Mouse (Mus musculus): ENCODE measurements around the gene Cnpy1. TPM values are rescaled to one million over a fixed set of nuclear protein-coding genes. Genes with fewer than 3 reads are reported as not detected.

Gene Cnpy1
- polyA plus RNA-seq, 1 experiment: not detected

DNA sequence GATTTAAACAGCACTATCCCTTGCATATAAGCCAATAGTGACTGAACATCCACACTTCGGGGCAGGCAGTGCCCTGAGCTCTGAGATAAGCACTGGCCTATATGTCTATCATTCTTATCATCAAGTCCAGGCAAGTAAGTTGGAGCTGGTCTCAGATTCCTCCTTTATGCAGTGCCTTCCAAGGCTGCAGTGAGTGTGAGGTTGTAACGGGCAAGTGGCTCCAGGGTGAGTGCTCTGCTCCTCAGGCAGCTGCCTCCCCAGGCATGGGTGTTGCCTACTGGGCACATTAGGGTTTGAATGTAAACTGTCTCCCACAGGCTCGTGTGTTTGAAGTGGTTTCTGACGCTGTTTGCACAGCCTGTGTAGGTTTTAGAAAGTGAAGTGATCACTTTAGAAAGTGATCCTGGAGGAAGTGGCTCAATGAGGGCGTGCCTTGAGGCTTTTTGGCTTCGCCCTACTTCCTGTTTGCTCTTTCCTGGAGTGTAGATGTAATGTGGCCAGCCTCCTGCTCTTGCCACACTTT is 23.9 kb upstream of the Cnpy1 start:
- TF ChIP-seq CTCF (IDR thresholded peaks at IDR 0.05; ENCODE audit: control insufficient read depth, insufficient read depth, low read length) (no peak), POLR2A (IDR thresholded peaks at IDR 0.05; ENCODE audit: borderline replicate concordance, control insufficient read depth, low read depth, low read length) (no peak)
- peak overlapping the region; percentile 46 for H3K4me3 ChIP-seq (replicated peaks; ENCODE audit: control insufficient read depth, low read depth, low read length)
- 7% methylated on average over 6 of the region's 6 CpGs for WGBS
- peaks cover 11% of the 10 kb centered on the region; the same call in 1 of the 2 replicates for H3K4me1 ChIP-seq (ENCODE audit: control insufficient read depth, insufficient read depth, low read length)
- H3K27ac ChIP-seq (ENCODE audit: control insufficient read depth, insufficient read depth, low read depth, low read length, poor library complexity): peak overlapping the region; percentile 91

DNA sequence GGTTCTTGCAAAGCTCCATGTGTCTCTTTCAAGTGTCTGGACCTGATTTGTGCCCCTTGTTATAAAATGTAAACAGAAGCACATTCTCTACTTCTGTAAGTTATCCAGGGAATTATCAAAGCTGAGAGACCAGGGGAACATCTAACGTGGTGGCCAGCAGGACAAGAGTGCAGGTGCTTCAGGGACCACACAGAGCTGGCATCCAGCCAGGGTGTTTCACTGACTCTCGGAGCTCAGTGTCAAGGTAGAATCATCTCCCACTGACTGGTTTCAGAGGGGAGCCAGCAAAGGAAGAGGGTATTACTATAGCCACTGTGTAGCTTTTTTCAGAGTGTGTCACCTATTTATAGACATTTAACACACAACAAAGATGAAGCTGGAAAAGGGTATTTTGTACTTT is 22.0 kb upstream of the Cnpy1 start:
- Histone ChIP-seq H3K27ac (ENCODE audit: control insufficient read depth, insufficient read depth, low read depth, low read length, poor library complexity) (no peak overlapping the region), H3K4me1 (ENCODE audit: control insufficient read depth, insufficient read depth, low read length) (peaks cover 11% of the 10 kb centered on the region; the same call in 1 of the 2 replicates), H3K4me3 (replicated peaks; ENCODE audit: control insufficient read depth, low read depth, low read length) (no peak overlapping the region)
- 48% methylated on average over 2 of the region's 2 CpGs for WGBS
- no peak for TF ChIP-seq POLR2A (IDR thresholded peaks at IDR 0.05; ENCODE audit: borderline replicate concordance, control insufficient read depth, low read depth, low read length)
- no peak for TF ChIP-seq CTCF (IDR thresholded peaks at IDR 0.05; ENCODE audit: control insufficient read depth, insufficient read depth, low read length)

DNA sequence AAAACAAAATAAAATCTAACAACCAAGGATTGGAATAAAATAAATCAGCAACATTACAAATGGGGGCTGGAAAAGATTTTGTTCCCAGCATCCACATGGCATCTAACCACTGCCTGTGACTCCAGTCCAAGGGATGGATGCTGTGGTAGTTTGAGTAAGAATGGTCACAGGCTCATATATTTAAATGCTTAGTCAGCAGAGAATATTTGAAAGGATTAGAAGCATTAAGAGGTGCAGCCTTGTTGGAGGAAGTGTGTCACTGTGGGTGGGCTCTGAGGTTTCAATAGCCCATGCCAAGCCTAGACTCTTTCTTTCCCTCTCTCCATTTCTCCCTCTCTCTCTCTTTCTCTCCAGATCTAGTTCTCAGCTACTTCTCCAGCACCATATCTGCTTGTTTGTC is 20.0 kb upstream of the Cnpy1 start:
- TF ChIP-seq CTCF (IDR thresholded peaks at IDR 0.05; ENCODE audit: control insufficient read depth, insufficient read depth, low read length) (no peak), POLR2A (IDR thresholded peaks at IDR 0.05; ENCODE audit: borderline replicate concordance, control insufficient read depth, low read depth, low read length) (no peak)
- H3K4me3 ChIP-seq (replicated peaks; ENCODE audit: control insufficient read depth, low read depth, low read length): no peak overlapping the region

DNA sequence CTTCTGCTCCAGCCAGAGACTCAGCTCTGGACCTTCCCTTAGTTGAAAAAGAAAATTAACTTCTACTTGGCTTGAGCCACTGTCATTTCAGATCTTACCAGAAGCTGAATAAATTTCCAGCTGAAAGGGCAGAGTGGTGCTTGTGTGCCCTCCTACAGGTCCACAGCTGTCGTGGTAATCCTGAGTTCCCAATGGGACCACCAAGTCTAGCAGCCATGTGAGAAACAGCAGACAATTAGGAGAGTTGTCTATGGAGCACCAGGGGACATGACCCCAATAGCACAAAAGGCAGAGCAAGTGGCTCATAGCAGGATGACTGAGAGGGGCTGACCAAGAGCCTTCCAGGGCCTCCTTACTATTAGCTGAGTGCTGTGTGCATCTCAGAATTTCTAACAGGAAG is 18.2 kb upstream of the Cnpy1 start:
- TF ChIP-seq POLR2A (IDR thresholded peaks at IDR 0.05; ENCODE audit: borderline replicate concordance, control insufficient read depth, low read depth, low read length) (no peak), CTCF (IDR thresholded peaks at IDR 0.05; ENCODE audit: control insufficient read depth, insufficient read depth, low read length) (no peak)
- no peak overlapping the region for H3K27ac ChIP-seq (ENCODE audit: control insufficient read depth, insufficient read depth, low read depth, low read length, poor library complexity)
- WGBS: 75% methylated on average over 1 of the region's 1 CpGs
- no peaks in the 10 kb centered on the region; the same call in 1 of the 2 replicates for H3K4me1 ChIP-seq (ENCODE audit: control insufficient read depth, insufficient read depth, low read length)
- no peak overlapping the region for H3K4me3 ChIP-seq (replicated peaks; ENCODE audit: control insufficient read depth, low read depth, low read length)

More for the DNA sequence above, 20.0 kb upstream of the Cnpy1 start:
- Histone ChIP-seq H3K4me1 (ENCODE audit: control insufficient read depth, insufficient read depth, low read length) (peaks cover 10% of the 10 kb centered on the region; the same call in 1 of the 2 replicates), H3K27ac (ENCODE audit: control insufficient read depth, insufficient read depth, low read depth, low read length, poor library complexity) (no peak overlapping the region)

DNA sequence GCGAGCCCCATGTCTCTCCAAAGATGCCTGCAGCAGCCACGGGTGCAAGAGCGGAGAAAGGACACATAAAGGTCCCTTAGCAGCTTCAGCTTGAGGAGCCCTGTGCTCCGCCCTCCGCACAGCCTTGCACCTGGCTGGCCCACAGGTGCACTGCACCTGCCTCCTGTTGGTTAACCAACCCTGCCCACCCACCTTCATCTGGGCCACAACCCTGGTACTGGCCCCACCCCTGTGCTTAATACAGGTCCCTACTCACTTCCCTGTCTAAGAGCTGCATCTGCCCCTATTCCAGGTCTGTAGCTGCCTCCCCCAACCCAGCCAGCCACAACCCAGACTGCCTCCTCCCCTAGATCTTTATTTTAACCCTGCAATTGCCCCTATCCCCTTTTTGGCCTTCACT is 16.5 kb upstream of the Cnpy1 start:
- 79% methylated on average over 5 of the region's 5 CpGs for WGBS
- H3K4me3 ChIP-seq (replicated peaks; ENCODE audit: control insufficient read depth, low read depth, low read length): no peak overlapping the region
- no peak overlapping the region for H3K27ac ChIP-seq (ENCODE audit: control insufficient read depth, insufficient read depth, low read depth, low read length, poor library complexity)
- H3K4me1 ChIP-seq (ENCODE audit: control insufficient read depth, insufficient read depth, low read length): no peaks in the 10 kb centered on the region; the same call in 1 of the 2 replicates
- TF ChIP-seq CTCF (IDR thresholded peaks at IDR 0.05; ENCODE audit: control insufficient read depth, insufficient read depth, low read length) (no peak), POLR2A (IDR thresholded peaks at IDR 0.05; ENCODE audit: borderline replicate concordance, control insufficient read depth, low read depth, low read length) (no peak)

DNA sequence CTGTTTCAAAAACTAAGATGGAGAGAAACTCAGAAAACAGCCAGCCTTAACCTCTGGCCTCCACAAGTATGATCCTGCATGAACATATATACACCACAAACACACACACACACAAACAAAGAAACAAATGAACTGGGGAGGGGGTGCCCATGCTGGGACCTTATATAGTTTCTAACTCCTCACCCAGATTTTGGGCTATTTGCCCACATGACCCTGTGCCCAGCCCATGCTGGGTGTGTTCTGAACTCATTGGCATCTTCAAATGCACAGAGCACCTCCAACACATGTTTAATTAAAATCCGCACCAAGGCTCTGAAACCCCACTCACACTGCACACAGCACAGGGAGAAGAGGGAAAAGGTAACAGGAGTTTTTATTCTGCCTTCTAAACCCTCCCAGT is 14.3 kb upstream of the Cnpy1 start:
- 84% methylated on average over 1 of the region's 1 CpGs for WGBS
- H3K4me3 ChIP-seq (replicated peaks; ENCODE audit: control insufficient read depth, low read depth, low read length): no peak overlapping the region
- TF ChIP-seq CTCF (IDR thresholded peaks at IDR 0.05; ENCODE audit: control insufficient read depth, insufficient read depth, low read length): no peak
- no peak for TF ChIP-seq POLR2A (IDR thresholded peaks at IDR 0.05; ENCODE audit: borderline replicate concordance, control insufficient read depth, low read depth, low read length)
- no peaks in the 10 kb centered on the region; the same call in 1 of the 2 replicates for H3K4me1 ChIP-seq (ENCODE audit: control insufficient read depth, insufficient read depth, low read length)
- 0 out of 2 replicates have a peak overlapping the region, but pooled peaks have one; percentile 27 for H3K27ac ChIP-seq (ENCODE audit: control insufficient read depth, insufficient read depth, low read depth, low read length, poor library complexity)

DNA sequence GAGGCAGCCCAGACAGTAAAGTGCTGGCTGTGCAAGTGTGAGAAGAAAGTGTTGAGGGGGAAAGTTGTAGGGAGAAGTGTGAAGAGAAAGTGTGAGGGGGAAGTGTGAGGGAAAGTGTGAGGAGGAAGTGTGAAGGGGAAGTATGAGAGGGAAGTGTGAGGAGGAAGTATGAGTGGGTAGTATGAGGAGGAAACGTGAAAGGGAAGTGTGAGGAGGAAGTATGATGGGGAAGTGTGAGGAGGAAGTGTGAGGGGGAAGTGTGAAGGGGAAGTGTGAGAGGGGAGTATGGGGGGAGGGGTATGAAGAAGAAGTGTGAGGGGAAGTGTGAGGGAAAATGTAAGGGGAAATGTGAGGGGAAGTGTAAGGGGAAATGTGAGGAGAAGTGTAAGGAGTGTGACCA is 13.8 kb upstream of the Cnpy1 start:
- H3K4me1 ChIP-seq (ENCODE audit: control insufficient read depth, insufficient read depth, low read length): no peaks in the 10 kb centered on the region; the same call in 1 of the 2 replicates
- no peak overlapping the region for H3K4me3 ChIP-seq (replicated peaks; ENCODE audit: control insufficient read depth, low read depth, low read length)
- 3% methylated on average over 1 of the region's 1 CpGs for WGBS
- peak overlapping the region; percentile 58; the same call in 1 of the 2 replicates for H3K27ac ChIP-seq (ENCODE audit: control insufficient read depth, insufficient read depth, low read depth, low read length, poor library complexity)
- TF ChIP-seq CTCF (IDR thresholded peaks at IDR 0.05; ENCODE audit: control insufficient read depth, insufficient read depth, low read length) (no peak), POLR2A (IDR thresholded peaks at IDR 0.05; ENCODE audit: borderline replicate concordance, control insufficient read depth, low read depth, low read length) (no peak)

DNA sequence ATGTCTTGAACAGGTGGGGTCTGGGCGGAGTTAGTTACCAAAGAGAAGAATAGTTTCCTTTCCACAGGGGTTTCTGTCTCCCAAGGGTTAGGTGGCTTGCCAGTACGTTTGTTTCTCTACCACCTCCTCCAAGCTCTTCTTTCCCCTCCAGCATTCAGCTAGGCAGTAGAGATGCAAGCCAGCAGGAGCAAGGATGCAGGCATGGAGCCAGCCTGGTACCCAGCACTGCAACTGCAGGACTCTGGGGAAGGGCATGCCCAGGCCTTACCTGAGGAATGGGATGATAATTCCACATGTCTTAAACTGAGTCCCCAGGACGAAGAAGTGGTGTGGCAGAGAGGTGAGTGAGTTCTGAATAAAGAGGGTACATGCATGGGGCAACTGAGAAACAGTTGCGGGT is 12.2 kb upstream of the Cnpy1 start:
- no peak for TF ChIP-seq CTCF (IDR thresholded peaks at IDR 0.05; ENCODE audit: control insufficient read depth, insufficient read depth, low read length)
- no peak for TF ChIP-seq POLR2A (IDR thresholded peaks at IDR 0.05; ENCODE audit: borderline replicate concordance, control insufficient read depth, low read depth, low read length)
- H3K4me1 ChIP-seq (ENCODE audit: control insufficient read depth, insufficient read depth, low read length): no peaks in the 10 kb centered on the region
- WGBS: 69% methylated on average over 4 of the region's 4 CpGs
- H3K4me3 ChIP-seq (replicated peaks; ENCODE audit: control insufficient read depth, low read depth, low read length): no peak overlapping the region
- H3K27ac ChIP-seq (ENCODE audit: control insufficient read depth, insufficient read depth, low read depth, low read length, poor library complexity): no peak overlapping the region

DNA sequence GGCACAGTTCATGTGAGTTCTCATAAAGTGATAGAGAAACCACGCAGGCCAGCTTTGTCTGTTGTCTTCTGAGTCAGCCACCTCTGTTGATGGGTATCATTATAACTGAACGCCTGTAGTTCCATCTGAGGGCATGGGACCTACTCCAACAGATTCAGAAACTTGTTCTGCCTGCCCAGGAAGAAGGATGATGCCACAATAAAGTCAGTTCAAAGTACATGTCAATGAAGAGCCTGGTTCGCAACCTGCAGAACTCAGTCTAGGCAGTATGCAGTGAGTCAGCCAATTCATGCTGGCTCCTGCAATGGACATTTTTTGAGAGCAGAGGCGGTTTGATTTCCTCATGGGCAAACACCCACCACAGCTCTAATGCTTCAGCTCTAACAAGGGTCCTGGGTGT is 7.4 kb upstream of the Cnpy1 start:
- no peaks in the 10 kb centered on the region for H3K4me1 ChIP-seq (ENCODE audit: control insufficient read depth, insufficient read depth, low read length)
- TF ChIP-seq CTCF (IDR thresholded peaks at IDR 0.05; ENCODE audit: control insufficient read depth, insufficient read depth, low read length): no peak
- no peak for TF ChIP-seq POLR2A (IDR thresholded peaks at IDR 0.05; ENCODE audit: borderline replicate concordance, control insufficient read depth, low read depth, low read length)
- H3K4me3 ChIP-seq (replicated peaks; ENCODE audit: control insufficient read depth, low read depth, low read length): no peak overlapping the region
- H3K27ac ChIP-seq (ENCODE audit: control insufficient read depth, insufficient read depth, low read depth, low read length, poor library complexity): no peak overlapping the region
- 74% methylated on average over 4 of the region's 4 CpGs for WGBS

All from bone marrow, adult 2 months (tissue).